Mouse (Mus musculus): Measurements from ENCODE around the gene Gm14325. TPM values are rescaled to one million over a fixed set of nuclear protein-coding genes. Genes with fewer than 3 reads are reported as not detected.
"Not testable (repeated sequence)": the region's sequence is repeated elsewhere in the genome, so short reads cannot be mapped to it uniquely, and the experiment has no call there.

Gm14325 gene
- polyA plus RNA-seq (2016; fragmentation: Nextera tagmentation; extraction: Ambion mirVana), result 7.5 and 11.1 TPM in 2 replicates

- H3K27me3 ChIP-seq (replicated peaks); H3K4me1 ChIP-seq; ATAC-seq; H3K9me3 ChIP-seq (replicated peaks); H3K36me3 ChIP-seq; H3K27ac ChIP-seq: not testable (repeated sequence)
- peak within 1 kb of the TSS; percentile 59 for H3K4me2 ChIP-seq
- peak within 1 kb of the TSS; percentile 55 for H3K4me3 ChIP-seq
- H3K9ac ChIP-seq, result peak within 1 kb of the TSS; percentile 53
- WGBS (ENCODE audit: insufficient replicate concordance), result 2% methylated on average over 18 of the region's 21 CpGs
Observed at GRCm38 (mm10) chr2:177839901-177840663, at the start of gene Gm14325. Gene Gm14325, minus strand, starts transcription at chr2:177840336.

GRCm38 (mm10) chr2:177887743-177888142 lies 47.6 kb upstream of the Gm14325 start:
- not testable (repeated sequence) for H3K4me3 ChIP-seq; H3K27ac ChIP-seq; H3K27me3 ChIP-seq (replicated peaks); ATAC-seq; H3K9me3 ChIP-seq (replicated peaks); H3K36me3 ChIP-seq; H3K4me2 ChIP-seq; H3K4me1 ChIP-seq; H3K9ac ChIP-seq
- 74% methylated on average over 14 of the region's 14 CpGs for WGBS (ENCODE audit: insufficient replicate concordance)

GRCm38 (mm10) chr2:177862254-177862653 lies 22.1 kb upstream of the Gm14325 start:
- H3K4me2 ChIP-seq; H3K36me3 ChIP-seq; ATAC-seq; H3K9me3 ChIP-seq (replicated peaks); H3K4me3 ChIP-seq; H3K27ac ChIP-seq; H3K9ac ChIP-seq; H3K4me1 ChIP-seq; H3K27me3 ChIP-seq (replicated peaks): not testable (repeated sequence)
- 70% methylated on average over 2 of the region's 2 CpGs for WGBS (ENCODE audit: insufficient replicate concordance)

GRCm38 (mm10) chr2:177843666-177844065 lies 3.5 kb upstream of the Gm14325 start:
- H3K4me2 ChIP-seq; H3K4me1 ChIP-seq; H3K9ac ChIP-seq; H3K27ac ChIP-seq; H3K4me3 ChIP-seq; ATAC-seq; H3K36me3 ChIP-seq; H3K9me3 ChIP-seq (replicated peaks); H3K27me3 ChIP-seq (replicated peaks): not testable (repeated sequence)
- 63% methylated on average over 1 of the region's 1 CpGs for WGBS (ENCODE audit: insufficient replicate concordance)

GRCm38 (mm10) chr2:177836756-177837155 lies 3.4 kb downstream of the Gm14325 start:
- ATAC-seq; H3K27me3 ChIP-seq (replicated peaks); H3K4me2 ChIP-seq; H3K36me3 ChIP-seq; H3K9me3 ChIP-seq (replicated peaks); H3K4me3 ChIP-seq; H3K4me1 ChIP-seq; H3K9ac ChIP-seq; H3K27ac ChIP-seq: not testable (repeated sequence)

- H3K9me3 ChIP-seq (replicated peaks); H3K4me3 ChIP-seq; H3K9ac ChIP-seq; H3K27ac ChIP-seq; H3K4me1 ChIP-seq; ATAC-seq; H3K4me2 ChIP-seq; H3K36me3 ChIP-seq; H3K27me3 ChIP-seq (replicated peaks): not testable (repeated sequence)
- 89% methylated on average over 5 of the region's 5 CpGs for WGBS (ENCODE audit: insufficient replicate concordance)
Observed at GRCm38 (mm10) chr2:177835733-177836536, 4.2 kb downstream of the Gm14325 start.

- WGBS (ENCODE audit: insufficient replicate concordance), result 38% methylated on average over 1 of the region's 5 CpGs
- H3K27ac ChIP-seq; ATAC-seq; H3K9ac ChIP-seq; H3K36me3 ChIP-seq; H3K27me3 ChIP-seq (replicated peaks); H3K4me3 ChIP-seq; H3K4me2 ChIP-seq; H3K9me3 ChIP-seq (replicated peaks); H3K4me1 ChIP-seq: not testable (repeated sequence)
Observed at GRCm38 (mm10) chr2:177821952-177822351, 18.2 kb downstream of the Gm14325 start.

- H3K27me3 ChIP-seq (replicated peaks); H3K27ac ChIP-seq; H3K4me3 ChIP-seq; ATAC-seq; H3K4me1 ChIP-seq; H3K9me3 ChIP-seq (replicated peaks); H3K4me2 ChIP-seq; H3K36me3 ChIP-seq; H3K9ac ChIP-seq: not testable (repeated sequence)
- no CpG with 5 or more reads among the region's 2 CpGs for WGBS (ENCODE audit: insufficient replicate concordance)
Observed at GRCm38 (mm10) chr2:177806170-177806569, 34.0 kb downstream of the Gm14325 start.

GRCm38 (mm10) chr2:177787351-177787750 lies 52.8 kb downstream of the Gm14325 start:
- not testable (repeated sequence) for H3K27me3 ChIP-seq (replicated peaks); H3K9me3 ChIP-seq (replicated peaks); H3K9ac ChIP-seq; H3K4me1 ChIP-seq; H3K4me3 ChIP-seq; H3K27ac ChIP-seq; H3K36me3 ChIP-seq; H3K4me2 ChIP-seq; ATAC-seq
- 28% methylated on average over 1 of the region's 1 CpGs for WGBS (ENCODE audit: insufficient replicate concordance)

Other genes with a start within 250 kb of the Gm14325 start
- 1.9 and 3.2 TPM in 2 replicates for gene Gm14322, start 81.0 kb downstream of the Gm14325 start, polyA plus RNA-seq (2016; fragmentation: Nextera tagmentation; extraction: Ambion mirVana)
- gene Gm14327, start 56.8 kb upstream of the Gm14325 start, polyA plus RNA-seq (2016; fragmentation: Nextera tagmentation; extraction: Ambion mirVana), result 1.6 and 1.8 TPM in 2 replicates
- gene Zfp972, start 85.3 kb upstream of the Gm14325 start, polyA plus RNA-seq (2016; fragmentation: Nextera tagmentation; extraction: Ambion mirVana), result 0.35 and 0.41 TPM in 2 replicates
- 5.6 and 6.4 TPM in 2 replicates for gene Gm14326, start 117.0 kb upstream of the Gm14325 start, polyA plus RNA-seq (2016; fragmentation: Nextera tagmentation; extraction: Ambion mirVana)
- gene Zfp971, start 182.9 kb upstream of the Gm14325 start, polyA plus RNA-seq (2016; fragmentation: Nextera tagmentation; extraction: Ambion mirVana), result 5.4 and 6.0 TPM in 2 replicates
- 4.7 and 6.1 TPM in 2 replicates for gene Zfp931, start 238.1 kb upstream of the Gm14325 start, polyA plus RNA-seq (2016; fragmentation: Nextera tagmentation; extraction: Ambion mirVana)

All from liver, embryonic 12.5 days (tissue).